In genomic region chr4:125917210-125917609, GRCm38 (mm10) we compare ENCODE assay signal across 14 mouse cellular contexts.
"Had no signal": no experiment of that assay in that cellular context is flagged by ENCODE, and none has a peak within 500 bp of the region (broad histone marks: within the 10 kb centered on the region; RNA-seq: fewer than 3 reads in every experiment).

No protein-coding gene starts in this region.

- H3K4me1 ChIP-seq: liver, embryonic 13.5 days had no signal

- H3K9me3 ChIP-seq: kidney, embryonic 15.5 days; liver, embryonic 13.5 days; midbrain, embryonic 12.5 days; midbrain, embryonic 15.5 days had no signal

- H3K4me3 ChIP-seq: kidney, embryonic 15.5 days; left cerebral cortex, adult 2 months; liver, embryonic 13.5 days; midbrain, embryonic 12.5 days; midbrain, embryonic 15.5 days had no signal

- H3K36me3 ChIP-seq: kidney, embryonic 15.5 days; liver, embryonic 13.5 days; midbrain, embryonic 12.5 days; midbrain, embryonic 15.5 days had no signal

- H3K27ac ChIP-seq: kidney, embryonic 15.5 days; left cerebral cortex, adult 2 months; liver, embryonic 13.5 days; midbrain, embryonic 12.5 days; midbrain, embryonic 15.5 days had no signal

- DNase-seq: kidney, adult 8-10 months; kidney, postnatal 10 days; kidney, postnatal 36 days; layer of hippocampus, postnatal 36 days; liver, embryonic 13.5 days; lung, adult 2 months; lung, postnatal 14 days; lung, postnatal 4 days; thymus, adult 18-20 months; thymus, postnatal 36 days had no signal

- ATAC-seq: midbrain, embryonic 15.5 days had no signal

- H3K4me2 ChIP-seq: kidney, embryonic 15.5 days; liver, embryonic 13.5 days; midbrain, embryonic 12.5 days; midbrain, embryonic 15.5 days had no signal

- H3K9ac ChIP-seq: kidney, embryonic 15.5 days; liver, embryonic 13.5 days; midbrain, embryonic 12.5 days; midbrain, embryonic 15.5 days had no signal
